Mouse (Mus musculus) hindbrain, embryonic 16.5 days (tissue): Measurements from ENCODE around the gene Olfr1032. TPM values are rescaled to one million over a fixed set of nuclear protein-coding genes. Genes with fewer than 3 reads are reported as not detected.
A peak's percentile ranks its signal among the peaks of the same experiment; 100 is the strongest.
"Not testable (repeated sequence)": the region's sequence is repeated elsewhere in the genome, so short reads cannot be mapped to it uniquely, and the experiment has no call there.

ENCODE experiments used
- ATAC-seq: fragments of 200-750 bp; cut with Nextera tagmentation; 2 replicates; pipeline ENCODE4 v1.8.0; 2017; ENCODE audit warnings: moderate TSS enrichment, moderate library complexity
- H3K27ac ChIP-seq: fragments of 300-500 bp; sonication (generic); 2 replicates; pipeline ENCODE4 v1.5.1; 2014; ENCODE audit warnings: low read depth, mild to moderate bottlenecking, control low read depth, low read length, moderate library complexity
- H3K27me3 ChIP-seq: fragments of 300-500 bp; sonication (generic); replicated peaks from 2 replicates; pipeline ENCODE4 v1.6.1; 2014; ENCODE audit warnings: low read length; ENCODE audit not compliant: control insufficient read depth, insufficient read depth
- H3K36me3 ChIP-seq: fragments of 300-500 bp; sonication (generic); 2 replicates; pipeline ENCODE4 v1.6.1; 2014; ENCODE audit warnings: mild to moderate bottlenecking, low read length, moderate library complexity, mixed read lengths; ENCODE audit not compliant: control insufficient read depth, insufficient read depth
- H3K4me1 ChIP-seq: fragments of 300-500 bp; sonication (generic); 2 replicates; pipeline ENCODE4 v1.6.1; 2014; ENCODE audit warnings: low read depth, low read length; ENCODE audit not compliant: control insufficient read depth, insufficient read depth
- H3K4me2 ChIP-seq: fragments of 300-500 bp; sonication (generic); 2 replicates; pipeline ENCODE4 v1.6.1; 2014; ENCODE audit warnings: mild to moderate bottlenecking, low read length, control low read depth, moderate library complexity
- H3K4me3 ChIP-seq: fragments of 300-500 bp; sonication (generic); 2 replicates; pipeline ENCODE4 v1.5.1; 2014; ENCODE audit warnings: mild to moderate bottlenecking, low read length, control low read depth, moderate library complexity
- H3K9ac ChIP-seq: fragments of 300-500 bp; sonication (generic); 2 replicates; pipeline ENCODE4 v1.6.1; 2014; ENCODE audit warnings: low read depth, mild to moderate bottlenecking, control low read depth, low read length, moderate library complexity
- H3K9me3 ChIP-seq: fragments of 300-500 bp; sonication (generic); 2 replicates; pipeline ENCODE4 v1.6.1; 2014; ENCODE audit warnings: mild to moderate bottlenecking, low read length, moderate library complexity; ENCODE audit not compliant: control insufficient read depth
- WGBS: fragments of 180-500 bp; shearing (Covaris S2); extraction: QIAGEN DNeasy Blood & Tissue Kit; methylation state at CpG from one replicate; pipeline ENCODE4 v1.1.7; 2014; 5-methylcytosine and 5-hydroxymethylcytosine counted together
- polyA plus RNA-seq: library from polyadenylated mRNA; unstranded; fragments of >200 nt; fragmentation: Nextera tagmentation; extraction: Ambion mirVana; gene quantifications from 2 replicates; pipeline ENCODE4 v1.2.1, GENCODE M21; 2015

Gene Olfr1032
- polyA plus RNA-seq, result not detected in 2 replicates

DNA sequence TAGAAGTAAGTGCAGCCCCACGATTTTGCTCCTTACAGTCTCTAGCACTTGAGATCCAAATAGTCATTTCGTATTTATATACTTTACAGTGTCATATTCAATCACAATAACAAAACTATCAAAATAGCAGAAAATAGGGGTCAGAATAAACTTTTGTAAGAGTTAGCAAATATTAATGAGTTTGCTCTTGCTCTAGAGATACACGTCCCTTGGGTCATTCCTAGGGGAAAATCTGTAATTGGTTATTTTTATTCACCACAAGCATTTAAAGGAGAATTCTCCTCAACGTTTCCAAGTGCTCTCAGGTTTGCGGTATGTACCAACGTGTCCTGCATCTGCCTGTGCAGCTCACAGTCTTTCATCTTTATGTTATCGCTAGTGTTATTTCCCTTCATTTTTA is at the start of gene Olfr1032:
Gene Olfr1032 (plus strand): TSS at position 301 of the 400 bp plus-strand sequence.
- no peaks in the 10 kb centered on the region for H3K4me1 ChIP-seq
- no peaks in the 10 kb centered on the region for H3K9me3 ChIP-seq
- H3K27ac ChIP-seq, result no peak within 1 kb of the TSS
- H3K36me3 ChIP-seq, result no peaks in the 10 kb centered on the region
- no peak within 1 kb of the TSS for H3K4me3 ChIP-seq
- no peaks in the 10 kb centered on the region for H3K27me3 ChIP-seq
- no peak within 1 kb of the TSS for H3K4me2 ChIP-seq
- ATAC-seq, result no peak
- H3K9ac ChIP-seq, result no peak within 1 kb of the TSS
- WGBS, result 88% methylated on average over 7 of the region's 7 CpGs

DNA sequence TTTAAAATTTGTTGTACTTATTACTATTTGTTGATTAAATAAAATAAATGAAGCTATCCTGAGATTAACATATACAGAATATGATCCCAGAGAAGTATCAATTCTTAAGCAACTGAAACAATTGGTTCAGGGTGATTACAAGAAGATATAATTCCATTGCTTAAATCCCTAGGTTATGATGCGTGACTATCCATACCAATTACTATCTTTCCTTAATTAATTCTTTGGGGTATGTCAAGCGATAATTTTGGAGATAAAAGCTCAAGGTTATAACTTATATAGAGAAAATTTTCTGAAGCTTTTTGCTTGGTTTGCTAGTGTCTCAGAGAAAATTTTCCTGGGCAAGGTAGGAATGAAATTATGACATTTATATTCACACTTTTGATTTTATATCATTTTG is 31.7 kb upstream of the Olfr1032 start, which contains the start of gene Olfr1029:
Gene Olfr1029 (plus strand): TSS at position 301 of the 400 bp plus-strand sequence.
- ATAC-seq, result no peak
- no peak within 1 kb of the TSS for H3K4me2 ChIP-seq

DNA sequence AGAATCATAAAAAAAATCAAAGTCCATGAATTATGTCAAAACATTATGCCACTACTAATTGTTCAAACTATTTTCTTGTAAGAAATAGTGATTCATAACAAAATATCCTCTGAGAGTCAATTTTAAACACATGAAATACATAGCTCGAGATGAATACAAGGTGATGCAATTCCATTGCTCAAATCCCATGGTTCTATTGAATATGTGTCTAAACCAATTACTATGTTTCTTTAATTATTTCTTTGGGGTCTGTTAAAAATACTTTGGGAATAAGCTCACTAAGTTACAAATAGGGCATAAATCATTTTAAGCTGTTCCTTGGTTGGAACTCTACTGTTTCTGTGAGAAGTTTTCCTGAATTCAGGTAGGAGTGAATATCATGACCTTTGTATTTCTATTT is 26.4 kb upstream of the Olfr1032 start, which contains the start of gene Olfr1030:
Gene Olfr1030 (plus strand): TSS at position 301 of the 400 bp plus-strand sequence.
- H3K27ac ChIP-seq, result no peak within 1 kb of the TSS
- no peaks in the 10 kb centered on the region for H3K4me1 ChIP-seq
- H3K4me3 ChIP-seq, result no peak within 1 kb of the TSS
- no peaks in the 10 kb centered on the region for H3K9me3 ChIP-seq
- H3K4me2 ChIP-seq, result no peak within 1 kb of the TSS
- ATAC-seq, result no peak
- no peak within 1 kb of the TSS for H3K9ac ChIP-seq
- 76% methylated on average over 1 of the region's 1 CpGs for WGBS
- no peaks in the 10 kb centered on the region for H3K27me3 ChIP-seq
- H3K36me3 ChIP-seq, result no peaks in the 10 kb centered on the region

More for the DNA sequence above, 31.7 kb upstream of the Olfr1032 start, which contains the start of gene Olfr1029:
- Histone ChIP-seq H3K9ac (no peak within 1 kb of the TSS), H3K36me3 (no peaks in the 10 kb centered on the region), H3K27me3 (no peaks in the 10 kb centered on the region), H3K9me3 (no peaks in the 10 kb centered on the region), H3K4me3 (no peak within 1 kb of the TSS), H3K4me1 (no peaks in the 10 kb centered on the region), H3K27ac (no peak within 1 kb of the TSS)
- WGBS, result 87% methylated on average over 2 of the region's 2 CpGs

DNA sequence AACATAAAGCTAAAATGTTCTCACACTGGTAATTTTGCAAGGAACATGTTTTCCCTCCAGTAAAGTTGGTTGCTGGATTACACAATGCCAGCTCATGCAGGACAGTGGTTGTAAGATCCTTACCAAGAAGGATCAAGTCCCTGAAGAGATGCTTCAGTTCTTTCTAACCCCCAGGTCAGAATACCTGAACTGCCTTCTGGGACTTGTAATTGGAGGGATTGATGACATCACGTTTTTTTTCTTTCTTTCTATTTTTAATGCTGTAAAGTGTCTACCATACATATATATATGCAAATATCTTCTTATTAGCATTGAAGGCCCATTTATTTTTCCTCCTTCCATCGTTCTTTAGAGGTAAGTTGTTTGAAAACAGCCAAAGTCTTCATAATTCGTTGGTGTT is 15.3 kb upstream of the Olfr1032 start, which contains the start of gene Olfr1031:
Gene Olfr1031 (plus strand): TSS at position 301 of the 400 bp plus-strand sequence.
- WGBS, result 64% methylated on average over 3 of the region's 3 CpGs
- Histone ChIP-seq H3K9me3 (no peaks in the 10 kb centered on the region), H3K27ac (no peak within 1 kb of the TSS), H3K36me3 (no peaks in the 10 kb centered on the region), H3K4me1 (no peaks in the 10 kb centered on the region), H3K4me2 (no peak within 1 kb of the TSS), H3K27me3 (no peaks in the 10 kb centered on the region), H3K9ac (no peak within 1 kb of the TSS), H3K4me3 (no peak within 1 kb of the TSS)
- ATAC-seq, result no peak

DNA sequence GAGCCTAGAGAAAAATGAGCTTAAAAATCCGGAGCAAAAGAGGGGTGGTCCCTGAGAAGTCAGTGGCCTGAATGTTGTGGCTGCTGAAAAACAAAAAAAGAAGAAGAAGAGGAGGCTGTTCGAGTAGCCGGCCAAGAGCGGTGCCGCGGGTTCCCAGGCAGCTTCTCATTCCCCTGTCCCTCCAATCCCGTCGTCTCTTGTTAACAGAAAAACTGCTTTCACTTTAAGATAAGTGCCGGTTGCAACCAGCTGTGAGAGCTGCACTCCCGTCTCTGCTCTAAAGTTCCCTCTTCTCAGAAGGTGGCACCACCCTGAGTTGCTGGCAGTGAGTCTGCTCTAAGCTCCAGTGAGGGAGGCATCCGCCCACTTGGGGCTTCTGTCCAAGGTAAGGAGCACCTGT is 15.1 kb downstream of the Olfr1032 start, which contains the start of gene Olfr1033:
Gene Olfr1033 (plus strand): TSS at position 228 of the 400 bp plus-strand sequence.
- not testable (repeated sequence) for H3K4me1 ChIP-seq, ATAC-seq, H3K27ac ChIP-seq, H3K27me3 ChIP-seq, H3K9me3 ChIP-seq, H3K36me3 ChIP-seq
- WGBS, result 7% methylated on average over 10 of the region's 11 CpGs
- H3K4me2 ChIP-seq, result peak within 1 kb of the TSS; percentile 55
- H3K9ac ChIP-seq, result peak within 1 kb of the TSS; percentile 56
- H3K4me3 ChIP-seq, result peak within 1 kb of the TSS; percentile 42

DNA sequence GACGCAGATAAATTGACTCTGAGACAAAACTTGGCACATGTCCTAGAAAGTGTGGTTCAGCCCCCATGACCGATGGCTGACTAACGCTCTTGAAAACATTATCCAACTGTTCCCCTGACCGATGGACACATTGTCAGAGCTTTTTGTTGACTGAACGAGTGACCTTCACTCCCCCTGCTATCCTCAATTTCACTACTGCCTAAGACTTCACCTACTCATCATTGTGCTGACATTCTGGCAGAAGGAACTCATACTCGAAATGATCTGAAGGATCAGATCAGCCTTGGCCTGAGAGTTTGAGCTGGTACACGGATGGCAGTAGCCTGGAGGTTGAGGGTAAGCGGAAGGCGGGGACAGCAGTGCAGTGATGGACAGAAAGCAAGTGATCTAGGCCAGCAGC is 16.2 kb downstream of the Olfr1032 start:
- not testable (repeated sequence) for H3K4me1 ChIP-seq, H3K27me3 ChIP-seq, H3K4me2 ChIP-seq, H3K36me3 ChIP-seq, H3K9ac ChIP-seq, H3K4me3 ChIP-seq, H3K9me3 ChIP-seq, ATAC-seq, H3K27ac ChIP-seq
- 58% methylated on average over 3 of the region's 9 CpGs for whole genome bisulfite sequencing

DNA sequence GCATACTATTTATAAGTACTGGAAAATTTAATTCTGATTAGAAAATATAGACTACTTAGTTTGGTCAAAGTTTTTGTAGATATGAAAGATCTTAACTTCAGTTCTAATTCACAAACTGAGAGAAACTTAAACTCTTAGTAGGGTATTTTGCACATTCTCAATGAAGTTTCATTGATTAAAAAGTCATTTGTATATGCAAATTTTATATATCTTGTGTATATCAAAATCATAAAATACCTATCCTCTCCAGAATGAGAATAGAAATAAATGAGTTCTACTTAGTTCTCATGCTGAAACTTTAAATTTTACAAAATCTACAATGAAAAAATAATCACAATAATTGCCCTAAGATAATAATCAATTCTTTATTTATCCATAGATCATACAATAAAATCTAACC is 40.2 kb downstream of the Olfr1032 start, which contains the start of gene Olfr1034:
Gene Olfr1034 (plus strand): TSS at position 301 of the 400 bp plus-strand sequence.
- Histone ChIP-seq H3K36me3 (no peaks in the 10 kb centered on the region), H3K4me1 (no peaks in the 10 kb centered on the region), H3K9me3 (no peaks in the 10 kb centered on the region), H3K9ac (no peak within 1 kb of the TSS), H3K27me3 (no peaks in the 10 kb centered on the region), H3K4me2 (no peak within 1 kb of the TSS), H3K4me3 (no peak within 1 kb of the TSS), H3K27ac (no peak within 1 kb of the TSS)
- ATAC-seq, result no peak

DNA sequence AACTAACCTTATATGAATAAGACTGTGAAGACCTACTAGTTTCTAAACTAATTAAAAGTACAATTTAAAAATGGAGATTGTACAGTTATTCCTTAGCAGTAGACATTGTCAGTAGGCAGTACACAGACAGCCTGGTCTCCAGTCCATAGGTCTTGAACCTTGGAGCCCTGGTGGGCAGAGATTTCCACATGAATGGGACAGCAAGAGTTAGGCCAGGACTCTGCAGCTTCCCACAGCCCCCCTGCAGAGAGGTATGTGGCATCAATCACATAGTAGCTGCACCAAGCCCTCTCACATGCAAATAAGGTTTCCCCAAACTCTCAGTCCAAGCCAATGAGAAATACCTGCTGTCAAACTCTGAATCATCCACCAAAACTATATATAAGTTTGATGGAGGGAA is 45.4 kb downstream of the Olfr1032 start:
- not testable (repeated sequence) for H3K4me1 ChIP-seq

More for the DNA sequence above, 45.4 kb downstream of the Olfr1032 start:
- H3K9ac ChIP-seq, H3K9me3 ChIP-seq, H3K27me3 ChIP-seq, H3K4me3 ChIP-seq, H3K4me2 ChIP-seq, H3K36me3 ChIP-seq, ATAC-seq, H3K27ac ChIP-seq: not testable (repeated sequence)
